Mouse (Mus musculus) spleen, embryonic (tissue): Measurements from ENCODE around the gene Gm20883.
"Not testable (repeated sequence)": the region's sequence is repeated elsewhere in the genome, so short reads cannot be mapped to it uniquely, and the experiment has no call there.

Experiments
- CTCF ChIA-PET: fragments of 350-600 bp; sonication (Branson Sonifier 250); formaldehyde crosslinking; loops from one replicate; lab custom pipeline; 2022; lab: Charles Lee

The Gm20883 gene

GRCm38 (mm10) chrY:50607951-50608350 lies at the start of gene Gm20883:
TSS of gene Gm20883 (plus strand) at chrY:50608251.
- CTCF ChIA-PET = not testable (repeated sequence)
